16 mouse cellular contexts compared by ENCODE assay signal in genomic region chr5:96253995-96254394, GRCm38 (mm10).
"Had no signal": no experiment of that assay in that cellular context is flagged by ENCODE, and none has a peak within 500 bp of the region (broad histone marks: within the 10 kb centered on the region; RNA-seq: fewer than 3 reads in every experiment).

No protein-coding gene starts in this region.

- ATAC-seq: lung, postnatal 0 days; midbrain, embryonic 13.5 days; midbrain, embryonic 15.5 days had no signal

- DNase-seq: lung, postnatal 14 days; lung, postnatal 36 days; right cerebral cortex, postnatal 14 days; thymus, adult 2 months; thymus, postnatal 25 days; thymus, postnatal 4 days had no signal

- H3K4me3 ChIP-seq: lung, embryonic 15.5 days; megakaryocyte, embryonic 14.5 days; midbrain, embryonic 13.5 days; midbrain, embryonic 15.5 days; neural tube, embryonic 12.5 days; stomach, embryonic 15.5 days had no signal

- H3K4me2 ChIP-seq: lung, embryonic 15.5 days; midbrain, embryonic 11.5 days; midbrain, embryonic 13.5 days; midbrain, embryonic 15.5 days; neural tube, embryonic 12.5 days; stomach, embryonic 15.5 days had no signal

- H3K9ac ChIP-seq: lung, embryonic 15.5 days; midbrain, embryonic 13.5 days; midbrain, embryonic 15.5 days; neural tube, embryonic 12.5 days; stomach, embryonic 15.5 days had no signal

- H3K9me3 ChIP-seq: lung, embryonic 15.5 days; megakaryocyte, embryonic 14.5 days; midbrain, embryonic 13.5 days; midbrain, embryonic 15.5 days; neural tube, embryonic 12.5 days; stomach, embryonic 15.5 days had no signal

- H3K27ac ChIP-seq: lung, embryonic 15.5 days; macrophage; midbrain, embryonic 13.5 days; midbrain, embryonic 15.5 days; neural tube, embryonic 12.5 days; stomach, embryonic 15.5 days; stomach, postnatal 0 days had no signal

- H3K4me1 ChIP-seq: lung, embryonic 15.5 days; megakaryocyte, embryonic 14.5 days; midbrain, embryonic 13.5 days; midbrain, embryonic 15.5 days; neural tube, embryonic 12.5 days; stomach, embryonic 15.5 days had no signal

- H3K27me3 ChIP-seq: lung, embryonic 15.5 days; megakaryocyte, embryonic 14.5 days; midbrain, embryonic 13.5 days; midbrain, embryonic 15.5 days; neural tube, embryonic 12.5 days; stomach, embryonic 15.5 days had no signal

- H3K36me3 ChIP-seq: lung, embryonic 15.5 days; midbrain, embryonic 13.5 days; midbrain, embryonic 15.5 days; neural tube, embryonic 12.5 days; stomach, embryonic 15.5 days had no signal
